ENCODE assay signal across 8 mouse cellular contexts in the genomic region with DNA sequence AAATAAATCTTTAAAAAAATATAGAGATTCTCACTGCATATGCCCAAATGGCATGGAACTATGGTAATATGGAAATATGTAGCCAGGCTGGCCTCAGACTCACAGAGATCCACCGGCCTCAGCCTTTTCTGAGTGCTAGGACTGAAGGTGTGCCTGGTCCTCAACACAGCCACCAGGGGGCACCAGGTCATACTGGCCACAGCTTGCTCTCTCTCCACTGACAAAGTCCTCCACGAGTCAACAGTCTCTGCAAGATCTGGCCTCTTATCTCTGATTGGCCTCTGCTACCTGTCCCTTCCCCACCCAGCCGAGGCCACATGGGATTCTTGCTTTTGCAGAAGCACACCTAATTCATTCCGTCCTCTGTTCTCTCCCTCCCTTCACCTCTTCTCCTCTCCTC. TPM values are rescaled to one million over a fixed set of nuclear protein-coding genes. Genes with fewer than 3 reads are reported as not detected.
A peak's percentile ranks its signal among the peaks of the same experiment; 100 is the strongest.
DNase-seq lines count a peak whose midpoint lies in the region; ATAC-seq and TF ChIP-seq lines count a peak whose summit lies in the region.

No protein-coding gene starts in this region.

- no peak for TF ChIP-seq POLR2A in ES-Bruce4 (IDR thresholded peaks at IDR 0.05; ENCODE audit: insufficient read depth, low read length)

- WGBS in liver, embryonic 15.5 days (ENCODE audit: insufficient replicate concordance), result 27% methylated on average over 4 of the region's 4 CpGs

- TF ChIP-seq CTCF in ES-Bruce4 (IDR thresholded peaks at IDR 0.05; ENCODE audit: low read depth, low read length), result peak; percentile 91

- no peaks in the 10 kb centered on the region for H3K9me3 ChIP-seq in ES-Bruce4 (replicated peaks; ENCODE audit: control insufficient read depth, insufficient read depth, low read length, poor library complexity, severe bottlenecking)
- no peaks in the 10 kb centered on the region for H3K9me3 ChIP-seq in liver, embryonic 15.5 days (replicated peaks)

- TF ChIP-seq EP300 in ES-Bruce4 (IDR thresholded peaks at IDR 0.05; ENCODE audit: insufficient read depth, low read depth, low read length), result no peak

- H3K4me1 ChIP-seq in ES-Bruce4 (ENCODE audit: control insufficient read depth, insufficient read depth, low read length), result no peaks in the 10 kb centered on the region
- H3K4me1 ChIP-seq in liver, embryonic 15.5 days (replicated peaks), result peaks cover 5% of the 10 kb centered on the region

- H3K27ac ChIP-seq in ES-Bruce4 (ENCODE audit: insufficient read depth, low read length), result no peak overlapping the region
- no peak overlapping the region for H3K27ac ChIP-seq in liver, embryonic 15.5 days (replicated peaks)

- peak; percentile 49 to 62 for DNase-seq in cerebellum, postnatal 36 days
- DNase-seq in cerebellum, adult 9-11 months, result no peak
- DNase-seq in heart, postnatal 25 days (ENCODE audit: low spot score), result peak; percentile 40
- peak; percentile 67 for DNase-seq in ovary, postnatal 36 days (ENCODE audit: low spot score)
- DNase-seq in layer of hippocampus, postnatal 14 days (ENCODE audit: low spot score in 2 of 2), result no peak

- H3K4me3 ChIP-seq in ES-Bruce4 (ENCODE audit: low read depth, low read length), result no peak overlapping the region
- H3K4me3 ChIP-seq in liver, embryonic 15.5 days (replicated peaks), result no peak overlapping the region

- no peaks in the 10 kb centered on the region for H3K36me3 ChIP-seq in ES-Bruce4 (ENCODE audit: control insufficient read depth, insufficient read depth, low read length, poor library complexity, severe bottlenecking)
- H3K36me3 ChIP-seq in liver, embryonic 15.5 days (replicated peaks), result no peaks in the 10 kb centered on the region

- intact Hi-C loops in heart, postnatal 25 days (cut with DNase I), result loop anchor here (1.0 to 5.0 kb wide), 3 partner anchors 18 to 117 kb away; partner anchors contain the start of genes Bicra and Ehd2

- H3K9ac ChIP-seq in ES-Bruce4 (ENCODE audit: low read depth, poor library complexity, severe bottlenecking), result no peak overlapping the region
- no peak overlapping the region for H3K9ac ChIP-seq in liver, embryonic 15.5 days

- H3K27me3 ChIP-seq in ES-Bruce4 (ENCODE audit: control insufficient read depth, insufficient read depth, low read length, poor library complexity, severe bottlenecking), result no peaks in the 10 kb centered on the region
- H3K27me3 ChIP-seq in liver, embryonic 15.5 days, result no peaks in the 10 kb centered on the region; the same call in none of the 2 replicates

- peak; percentile 95 for ATAC-seq in common myeloid progenitor, adult 5-6 weeks (replicated peaks; ENCODE audit: low read depth, poor library complexity, severe bottlenecking)
- ATAC-seq in liver, embryonic 15.5 days (ENCODE audit: insufficient read depth), result peak; percentile 78

- H3K4me2 ChIP-seq in liver, embryonic 15.5 days, result no peak overlapping the region; the same call in 1 of the 2 replicates

RNA-seq across cellular contexts. Expression of gene Selenow, which starts 7.7 kb away (rescaled TPM):
- polyA plus RNA-seq in ES-Bruce4 (2011; ENCODE audit: insufficient read depth, insufficient read length, low read depth, missing spikeins), result 93.1 and 101 TPM in 2 replicates
- total RNA-seq in common myeloid progenitor, adult 5-6 weeks (2017), result 42.3 and 56.5 TPM in 2 replicates
- total RNA-seq in heart, postnatal 25 days (2021), result 100 to 1,000 TPM; 148 to 155 TPM
- polyA plus RNA-seq in liver, embryonic 15.5 days (2015; fragmentation: Nextera tagmentation; extraction: Ambion mirVana), result 246 and 279 TPM in 2 replicates
- total RNA-seq in layer of hippocampus, postnatal 14 days (2021), result 1,000 to 10,000 TPM; 1,721 to 1,761 TPM

RNA-seq across cellular contexts. Expression of gene Nop53, which starts 16.0 kb away (rescaled TPM):
- polyA plus RNA-seq in ES-Bruce4 (2011; ENCODE audit: insufficient read depth, insufficient read length, low read depth, missing spikeins), result 283 and 299 TPM in 2 replicates
- 458 and 478 TPM in 2 replicates for total RNA-seq in common myeloid progenitor, adult 5-6 weeks (2017)
- 100 to 1,000 TPM; 123 to 127 TPM for total RNA-seq in heart, postnatal 25 days (2021)
- 76.1 and 81.2 TPM in 2 replicates for polyA plus RNA-seq in liver, embryonic 15.5 days (2015; fragmentation: Nextera tagmentation; extraction: Ambion mirVana)
- 100 to 1,000 TPM; 109 to 115 TPM for total RNA-seq in layer of hippocampus, postnatal 14 days (2021)

RNA-seq across cellular contexts. Expression of gene Ehd2, which starts 37.5 kb away (rescaled TPM):
- polyA plus RNA-seq in ES-Bruce4 (2011; ENCODE audit: insufficient read depth, insufficient read length, low read depth, missing spikeins), result 4.6 and 4.9 TPM in 2 replicates
- total RNA-seq in common myeloid progenitor, adult 5-6 weeks (2017), result 1.0 and 1.9 TPM in 2 replicates
- total RNA-seq in heart, postnatal 25 days (2021), result 100 to 1,000 TPM; 112 to 129 TPM
- 4.1 and 4.6 TPM in 2 replicates for polyA plus RNA-seq in liver, embryonic 15.5 days (2015; fragmentation: Nextera tagmentation; extraction: Ambion mirVana)
- 1 to 10 TPM; 7.0 to 9.3 TPM for total RNA-seq in layer of hippocampus, postnatal 14 days (2021)

RNA-seq across cellular contexts. Expression of gene Crxos, which starts 47.5 kb away (rescaled TPM):
- not detected in 2 replicates for polyA plus RNA-seq in ES-Bruce4 (2011; ENCODE audit: insufficient read depth, insufficient read length, low read depth, missing spikeins)
- total RNA-seq in common myeloid progenitor, adult 5-6 weeks (2017), result not detected in 2 replicates
- not detected for total RNA-seq in heart, postnatal 25 days (2021)
- polyA plus RNA-seq in liver, embryonic 15.5 days (2015; fragmentation: Nextera tagmentation; extraction: Ambion mirVana), result not detected in 2 replicates
- under 1 TPM in 1 of 2 experiments, not detected in 1; 0.16 TPM for total RNA-seq in layer of hippocampus, postnatal 14 days (2021)

RNA-seq across cellular contexts. Expression of gene Crx, which starts 50.1 kb away (rescaled TPM):
- not detected in 2 replicates for polyA plus RNA-seq in ES-Bruce4 (2011; ENCODE audit: insufficient read depth, insufficient read length, low read depth, missing spikeins)
- not detected in 2 replicates for total RNA-seq in common myeloid progenitor, adult 5-6 weeks (2017)
- total RNA-seq in heart, postnatal 25 days (2021), result not detected
- not detected in 2 replicates for polyA plus RNA-seq in liver, embryonic 15.5 days (2015; fragmentation: Nextera tagmentation; extraction: Ambion mirVana)
- not detected for total RNA-seq in layer of hippocampus, postnatal 14 days (2021)

Comparison
In these comparisons a context has a peak if more than half of its experiments do, and no peak if none do; other contexts are left out.
1. DNase-seq: peak in cerebellum, postnatal 36 days (2 of 2), heart, postnatal 25 days (single experiment) and ovary, postnatal 36 days (single experiment); none in cerebellum, adult 9-11 months (single experiment) and layer of hippocampus, postnatal 14 days (0 of 2).
2. RNA of gene Selenow, which starts 7.7 kb away (total RNA-seq): 1,721 to 1,761 TPM in layer of hippocampus, postnatal 14 days; 148 to 155 TPM in heart, postnatal 25 days and 42.3 to 56.5 TPM in common myeloid progenitor, adult 5-6 weeks; every median in the first group is over 10 times any median in the second.
3. RNA of gene Ehd2, which starts 37.5 kb away (total RNA-seq): 112 to 129 TPM in heart, postnatal 25 days; 7.0 to 9.3 TPM in layer of hippocampus, postnatal 14 days and 1.0 to 1.9 TPM in common myeloid progenitor, adult 5-6 weeks; every median in the first group is over 10 times any median in the second.